Mouse (Mus musculus): ENCODE data around the gene Krtap1-4. TPM values are rescaled to one million over a fixed set of nuclear protein-coding genes. Genes with fewer than 3 reads are reported as not detected.
"Not testable (repeated sequence)": the region's sequence is repeated elsewhere in the genome, so short reads cannot be mapped to it uniquely, and the experiment has no call there.

The Krtap1-4 gene
- polyA plus RNA-seq (2016; fragmentation: Nextera tagmentation; extraction: Ambion mirVana) = not detected in 2 replicates

DNA sequence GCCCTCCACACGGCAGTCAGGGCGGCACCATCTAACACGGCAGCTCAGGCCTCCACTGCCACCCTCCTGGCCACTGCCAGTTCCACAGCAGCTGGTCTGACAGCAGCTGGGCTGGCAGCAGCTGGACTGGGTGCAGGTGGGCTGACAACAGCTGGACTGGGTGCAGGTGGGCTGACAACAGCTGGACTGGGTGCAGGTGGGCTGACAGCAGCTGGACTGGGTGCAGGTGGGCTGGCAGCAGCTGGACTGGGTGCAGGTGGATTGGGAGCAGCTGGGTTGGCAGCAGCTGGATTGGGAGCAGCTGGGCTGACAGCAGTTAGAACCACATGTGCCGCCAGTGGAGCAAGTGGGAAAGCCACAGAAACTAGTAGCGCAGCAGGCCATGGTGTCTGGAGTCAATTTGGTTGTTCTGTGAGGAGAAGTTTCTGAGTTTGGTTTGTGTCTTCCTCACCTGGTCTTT is at the start of gene Krtap1-4:
Gene Krtap1-4, minus strand, starts transcription at position 410 of the 460 bp plus-strand sequence.
- DNase-seq (ENCODE audit: low spot score) = no peak
- Histone ChIP-seq H3K4me1 (no peaks in the 10 kb centered on the region), H3K36me3 (no peaks in the 10 kb centered on the region), H3K27me3 (ENCODE audit: low read depth, poor library complexity, severe bottlenecking) (no peaks in the 10 kb centered on the region), H3K4me3 (no peak within 1 kb of the TSS), H3K9me3 (replicated peaks) (no peaks in the 10 kb centered on the region), H3K27ac (replicated peaks) (no peak within 1 kb of the TSS)
- 87% methylated on average over 5 of the region's 5 CpGs for WGBS

DNA sequence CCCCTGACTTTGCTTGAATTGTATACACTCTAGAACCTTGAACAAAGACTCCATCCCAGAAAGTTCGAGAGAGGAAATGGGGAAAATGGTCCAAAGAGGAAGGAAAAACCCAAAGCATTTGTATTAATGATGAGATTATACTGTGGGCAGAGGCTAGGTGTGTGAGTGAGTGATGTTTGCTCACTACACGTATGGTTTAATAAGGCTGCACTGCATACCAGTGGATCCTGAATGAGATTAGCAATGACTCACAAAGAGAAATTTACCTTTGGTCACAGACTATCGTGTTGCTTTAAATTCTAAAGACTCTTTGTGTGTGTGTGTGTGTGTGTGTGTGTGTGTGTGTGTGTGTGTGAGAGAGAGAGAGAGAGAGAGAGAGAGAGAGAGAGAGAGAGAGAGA is 47.4 kb upstream of the Krtap1-4 start:
- Histone ChIP-seq H3K36me3 (no peaks in the 10 kb centered on the region), H3K4me1 (peaks cover 5% of the 10 kb centered on the region), H3K27ac (replicated peaks) (no peak overlapping the region), H3K9me3 (replicated peaks) (no peaks in the 10 kb centered on the region), H3K4me3 (no peak overlapping the region), H3K27me3 (ENCODE audit: low read depth, poor library complexity, severe bottlenecking) (no peaks in the 10 kb centered on the region)
- no peak for DNase-seq (ENCODE audit: low spot score)
- WGBS = 81% methylated on average over 3 of the region's 3 CpGs

DNA sequence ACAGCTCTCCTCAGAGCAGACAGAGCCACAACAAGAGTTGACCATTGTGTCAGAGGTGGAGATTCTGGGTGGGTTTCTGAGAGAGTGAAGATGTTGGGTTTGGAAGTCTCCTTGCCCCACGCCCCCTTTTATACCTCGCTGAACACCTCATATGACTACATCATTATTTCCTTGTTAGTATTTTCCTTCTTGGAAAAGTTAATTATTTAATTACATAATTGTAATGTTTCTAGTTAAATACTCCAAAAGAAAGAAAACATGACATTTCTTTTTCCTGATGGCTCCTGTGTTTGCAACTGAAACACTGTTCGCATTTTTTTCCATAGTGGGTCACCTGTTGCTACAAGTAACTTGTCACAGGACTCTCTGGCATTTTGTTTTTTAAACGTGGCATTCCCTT is 44.7 kb upstream of the Krtap1-4 start, which contains the start of gene Krtap4-1:
Gene Krtap4-1, minus strand, starts transcription at position 101 of the 400 bp plus-strand sequence.
- H3K4me1 ChIP-seq = no peaks in the 10 kb centered on the region
- 87% methylated on average over 4 of the region's 4 CpGs for WGBS

DNA sequence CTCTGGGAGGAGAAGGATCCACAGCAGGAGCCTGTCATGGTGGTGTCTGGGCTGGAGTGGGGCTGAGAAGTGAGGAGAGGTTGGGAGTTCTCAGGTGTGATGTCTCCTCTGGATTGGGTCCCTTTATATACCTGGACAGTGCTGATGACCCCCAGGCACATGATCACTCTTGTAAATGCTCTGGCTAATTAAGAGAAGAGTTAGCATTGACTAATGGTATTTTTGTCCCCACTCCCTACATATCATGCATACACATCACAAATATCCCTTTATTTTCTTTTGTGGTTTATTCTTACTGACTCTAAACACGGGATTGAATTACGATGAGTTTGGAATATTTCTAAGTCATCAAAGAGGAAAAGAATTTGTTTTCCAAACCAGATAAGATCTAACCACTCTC is 36.9 kb upstream of the Krtap1-4 start, which contains the start of gene Gm11562:
Gene Gm11562, minus strand, starts transcription at position 101 of the 400 bp plus-strand sequence.
- no peak within 1 kb of the TSS for H3K27ac ChIP-seq (replicated peaks)
- H3K9me3 ChIP-seq (replicated peaks) = no peaks in the 10 kb centered on the region
- H3K27me3 ChIP-seq (ENCODE audit: low read depth, poor library complexity, severe bottlenecking) = no peaks in the 10 kb centered on the region
- 87% methylated on average over 2 of the region's 2 CpGs for WGBS
- no peak for DNase-seq (ENCODE audit: low spot score)
- no peaks in the 10 kb centered on the region for H3K36me3 ChIP-seq
- H3K4me1 ChIP-seq = no peaks in the 10 kb centered on the region
- H3K4me3 ChIP-seq = no peak within 1 kb of the TSS

More for the DNA sequence above, 44.7 kb upstream of the Krtap1-4 start, which contains the start of gene Krtap4-1:
- Histone ChIP-seq H3K4me3 (no peak within 1 kb of the TSS), H3K9me3 (replicated peaks) (no peaks in the 10 kb centered on the region), H3K27me3 (ENCODE audit: low read depth, poor library complexity, severe bottlenecking) (no peaks in the 10 kb centered on the region), H3K36me3 (no peaks in the 10 kb centered on the region), H3K27ac (replicated peaks) (no peak within 1 kb of the TSS)
- DNase-seq (ENCODE audit: low spot score) = no peak

DNA sequence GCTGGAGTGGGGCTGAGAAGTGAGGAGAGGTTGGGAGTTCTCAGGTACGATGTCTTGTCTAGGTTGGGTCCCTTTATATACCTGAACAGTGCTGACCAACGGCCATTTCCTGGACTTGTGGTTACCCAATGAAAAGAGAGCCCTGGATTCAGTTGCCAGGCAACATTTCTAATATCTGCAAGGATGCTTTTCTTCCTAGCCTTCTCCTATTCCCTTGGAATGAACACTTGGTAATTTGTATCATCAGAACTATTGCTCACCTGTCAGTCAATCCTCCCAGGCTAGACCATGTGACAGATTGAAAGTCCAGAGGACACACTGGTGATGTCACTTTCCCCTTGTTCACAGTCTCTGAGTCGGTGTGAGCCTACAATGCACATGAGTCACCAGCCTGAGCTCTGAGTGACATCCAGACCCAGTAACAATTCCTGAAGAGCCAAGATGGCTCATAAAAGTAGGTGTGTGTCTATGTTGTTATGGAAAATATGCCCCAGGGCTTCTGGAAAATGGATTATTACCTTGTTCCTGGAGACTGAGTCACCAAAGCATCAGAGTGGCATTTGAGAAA is 31.4 kb upstream of the Krtap1-4 start, which contains the start of gene Krtap2-4:
Gene Krtap2-4, minus strand, starts transcription at position 51 of the 568 bp plus-strand sequence.
- H3K4me3 ChIP-seq = no peak within 1 kb of the TSS
- H3K36me3 ChIP-seq = no peaks in the 10 kb centered on the region
- no peaks in the 10 kb centered on the region for H3K4me1 ChIP-seq
- no peak within 1 kb of the TSS for H3K27ac ChIP-seq (replicated peaks)
- no peaks in the 10 kb centered on the region for H3K9me3 ChIP-seq (replicated peaks)
- DNase-seq (ENCODE audit: low spot score) = no peak
- 76% methylated on average over 3 of the region's 3 CpGs for WGBS
- no peaks in the 10 kb centered on the region for H3K27me3 ChIP-seq (ENCODE audit: low read depth, poor library complexity, severe bottlenecking)

DNA sequence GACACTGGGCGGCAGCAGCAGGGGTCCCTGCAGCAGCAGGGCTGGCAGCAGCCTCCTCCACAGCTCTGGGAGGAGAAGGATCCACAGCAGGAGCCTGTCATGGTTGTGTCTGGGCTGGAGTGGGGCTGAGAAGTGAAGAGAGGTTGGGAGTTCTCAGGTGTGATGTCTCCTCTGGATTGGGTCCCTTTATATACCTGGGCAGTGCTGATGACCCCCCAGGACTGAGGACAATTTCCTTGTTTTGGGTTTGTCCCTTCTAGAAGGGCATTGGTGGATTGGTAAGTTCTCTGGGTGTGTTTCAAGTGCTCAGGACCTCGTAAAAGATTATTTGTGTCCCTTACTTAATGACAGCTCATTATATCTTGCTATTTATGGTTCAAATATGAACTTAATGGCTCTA is 26.6 kb upstream of the Krtap1-4 start, which contains the start of gene Gm11937:
Gene Gm11937, minus strand, starts transcription at position 101 of the 400 bp plus-strand sequence.
- 81% methylated on average over 2 of the region's 2 CpGs for WGBS
- not testable (repeated sequence) for H3K4me1 ChIP-seq; H3K27me3 ChIP-seq (ENCODE audit: low read depth, poor library complexity, severe bottlenecking); H3K4me3 ChIP-seq; H3K27ac ChIP-seq (replicated peaks); H3K9me3 ChIP-seq (replicated peaks); H3K36me3 ChIP-seq; DNase-seq (ENCODE audit: low spot score)

DNA sequence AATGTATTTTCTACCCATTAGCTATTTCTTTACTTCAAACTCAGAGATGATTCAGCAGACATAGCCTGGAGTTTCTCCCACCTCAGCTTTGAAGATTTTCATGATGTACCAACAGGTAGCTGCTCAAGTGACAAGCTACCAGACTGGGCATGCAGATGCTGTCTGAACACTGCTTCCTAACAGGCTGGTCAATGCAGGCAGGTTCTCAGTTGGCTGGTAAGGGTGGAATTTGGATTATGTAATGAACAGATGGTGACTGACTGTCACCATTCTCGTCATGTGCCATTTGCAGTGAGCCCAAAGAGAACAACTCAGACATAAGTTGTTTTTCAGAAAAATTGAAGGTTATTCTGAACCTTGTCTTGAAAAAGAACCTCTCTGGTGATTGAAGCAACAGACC is 25.7 kb upstream of the Krtap1-4 start:
- WGBS = 79% methylated on average over 1 of the region's 1 CpGs
- Histone ChIP-seq H3K27ac (replicated peaks) (no peak overlapping the region), H3K27me3 (ENCODE audit: low read depth, poor library complexity, severe bottlenecking) (no peaks in the 10 kb centered on the region), H3K9me3 (replicated peaks) (no peaks in the 10 kb centered on the region), H3K36me3 (no peaks in the 10 kb centered on the region), H3K4me1 (no peaks in the 10 kb centered on the region), H3K4me3 (no peak overlapping the region)
- no peak for DNase-seq (ENCODE audit: low spot score)

DNA sequence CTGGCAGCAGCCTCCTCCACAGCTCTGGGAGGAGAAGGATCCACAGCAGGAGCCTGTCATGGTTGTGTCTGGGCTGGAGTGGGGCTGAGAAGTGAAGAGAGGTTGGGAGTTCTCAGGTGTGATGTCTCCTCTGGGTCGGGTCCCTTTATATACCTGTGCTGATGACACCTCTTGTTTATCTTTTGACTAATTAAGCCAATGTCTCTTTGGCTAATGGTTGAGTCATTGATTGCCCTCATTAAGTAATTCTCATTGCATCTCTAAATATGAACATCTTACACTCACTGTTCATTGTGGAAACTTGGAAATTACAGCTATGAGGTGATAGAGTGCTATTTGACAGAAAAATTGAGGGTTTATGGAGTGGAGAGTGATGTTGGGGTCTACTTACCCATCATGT is 19.8 kb upstream of the Krtap1-4 start, which contains the start of gene Gm11938:
Gene Gm11938, minus strand, starts transcription at position 101 of the 400 bp plus-strand sequence.
- DNase-seq (ENCODE audit: low spot score); H3K4me1 ChIP-seq; H3K4me3 ChIP-seq; H3K27me3 ChIP-seq (ENCODE audit: low read depth, poor library complexity, severe bottlenecking); H3K36me3 ChIP-seq; H3K9me3 ChIP-seq (replicated peaks); H3K27ac ChIP-seq (replicated peaks): not testable (repeated sequence)
- 76% methylated on average over 1 of the region's 1 CpGs for WGBS

DNA sequence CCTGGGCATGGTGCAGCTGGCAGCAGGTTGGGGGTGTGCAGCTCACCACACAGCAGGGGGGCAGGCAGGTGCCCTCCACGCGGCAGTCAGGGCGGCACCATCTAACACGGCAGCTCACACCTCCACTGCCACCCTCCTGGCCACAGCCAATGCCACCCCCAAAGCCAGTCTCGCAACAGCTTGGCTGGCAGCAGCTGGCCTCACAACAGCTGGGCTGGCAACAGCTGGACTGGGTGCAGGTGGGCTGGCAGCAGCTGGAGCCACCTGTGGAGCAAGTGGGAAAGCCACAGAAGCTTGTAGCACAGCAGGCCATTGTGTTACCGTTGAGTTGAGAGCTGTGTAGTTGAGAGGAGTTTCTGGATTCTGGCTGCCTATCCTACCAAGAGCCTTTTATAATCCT is 14.3 kb upstream of the Krtap1-4 start, which contains the start of gene Krtap9-3:
Gene Krtap9-3, minus strand, starts transcription at position 364 of the 400 bp plus-strand sequence.
- H3K27ac ChIP-seq (replicated peaks); H3K4me1 ChIP-seq; DNase-seq (ENCODE audit: low spot score); H3K4me3 ChIP-seq; H3K9me3 ChIP-seq (replicated peaks); H3K36me3 ChIP-seq; H3K27me3 ChIP-seq (ENCODE audit: low read depth, poor library complexity, severe bottlenecking): not testable (repeated sequence)
- 87% methylated on average over 6 of the region's 6 CpGs for WGBS

DNA sequence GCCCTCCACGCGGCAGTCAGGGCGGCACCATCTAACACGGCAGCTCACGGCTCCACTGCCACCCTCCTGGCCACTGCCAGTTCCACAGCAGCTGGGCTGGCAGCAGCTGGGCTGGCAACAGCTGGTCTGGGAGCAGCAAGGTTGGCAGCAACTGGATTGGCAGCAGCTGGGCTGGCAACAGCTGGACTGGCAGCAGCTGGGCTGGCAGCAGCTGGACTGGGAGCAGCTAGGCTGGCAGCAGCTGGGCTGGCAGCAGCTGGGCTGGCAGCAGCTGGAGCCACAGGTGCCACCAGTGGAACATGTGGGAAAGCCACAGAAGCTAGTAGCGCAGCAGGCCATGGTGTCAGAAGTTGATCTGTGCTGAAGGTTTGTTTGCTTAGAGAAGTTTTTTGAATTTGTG is 7.5 kb upstream of the Krtap1-4 start, which contains the start of gene Krtap1-3:
Gene Krtap1-3, minus strand, starts transcription at position 359 of the 400 bp plus-strand sequence.
- no peak within 1 kb of the TSS for H3K27ac ChIP-seq (replicated peaks)
- DNase-seq (ENCODE audit: low spot score) = no peak
- no peaks in the 10 kb centered on the region for H3K27me3 ChIP-seq (ENCODE audit: low read depth, poor library complexity, severe bottlenecking)
- no peaks in the 10 kb centered on the region for H3K9me3 ChIP-seq (replicated peaks)
- H3K36me3 ChIP-seq = no peaks in the 10 kb centered on the region
- H3K4me1 ChIP-seq = no peaks in the 10 kb centered on the region
- H3K4me3 ChIP-seq = no peak within 1 kb of the TSS
- 86% methylated on average over 6 of the region's 6 CpGs for WGBS

DNA sequence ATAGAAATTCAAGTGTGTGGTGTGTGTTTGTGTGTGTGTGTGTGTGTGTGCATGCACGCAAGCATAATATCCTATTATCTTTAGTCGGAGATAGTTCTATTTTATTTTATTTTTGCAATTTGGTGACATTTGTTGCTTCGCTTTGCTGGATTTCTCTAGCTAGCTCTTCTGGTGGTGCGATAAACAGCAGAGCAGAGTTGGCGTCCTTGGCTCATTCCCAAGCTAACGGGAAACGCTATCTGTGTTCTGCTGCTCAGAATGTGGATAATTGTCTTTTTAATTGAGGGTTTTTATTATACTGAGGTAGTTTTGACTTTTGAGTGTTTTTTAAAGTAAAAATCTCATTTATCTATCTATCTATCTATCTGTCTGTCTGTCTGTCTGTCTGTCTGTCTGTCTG is 1.6 kb upstream of the Krtap1-4 start:
- Histone ChIP-seq H3K27ac (replicated peaks) (no peak overlapping the region), H3K27me3 (ENCODE audit: low read depth, poor library complexity, severe bottlenecking) (no peaks in the 10 kb centered on the region), H3K4me3 (no peak overlapping the region), H3K36me3 (no peaks in the 10 kb centered on the region), H3K9me3 (replicated peaks) (no peaks in the 10 kb centered on the region), H3K4me1 (no peaks in the 10 kb centered on the region)
- no peak for DNase-seq (ENCODE audit: low spot score)
- 93% methylated on average over 7 of the region's 7 CpGs for WGBS

DNA sequence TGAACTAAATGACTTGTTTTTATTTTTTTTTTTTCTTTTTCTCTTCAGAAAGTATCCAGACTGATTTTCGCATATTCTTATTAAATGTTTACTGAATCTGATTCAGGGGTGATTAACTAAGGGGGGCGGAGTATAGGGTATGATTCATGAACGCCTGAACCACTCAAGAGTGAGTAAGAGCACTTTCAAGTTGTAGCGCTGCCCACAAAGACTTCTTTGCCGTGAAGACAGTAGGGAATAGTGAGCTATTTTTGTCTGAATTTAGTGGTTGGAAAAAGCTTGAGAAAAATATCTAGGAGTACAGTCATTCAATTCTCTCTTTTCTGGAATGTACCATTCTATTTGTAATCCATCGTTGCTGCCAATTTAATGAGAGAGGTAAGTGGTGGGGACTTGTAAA is 1.9 kb downstream of the Krtap1-4 start:
- H3K36me3 ChIP-seq = no peaks in the 10 kb centered on the region
- H3K4me3 ChIP-seq = no peak overlapping the region
- H3K27ac ChIP-seq (replicated peaks) = no peak overlapping the region
- no peak for DNase-seq (ENCODE audit: low spot score)
- no peaks in the 10 kb centered on the region for H3K9me3 ChIP-seq (replicated peaks)
- WGBS = 90% methylated on average over 6 of the region's 6 CpGs
- H3K4me1 ChIP-seq = no peaks in the 10 kb centered on the region
- no peaks in the 10 kb centered on the region for H3K27me3 ChIP-seq (ENCODE audit: low read depth, poor library complexity, severe bottlenecking)

DNA sequence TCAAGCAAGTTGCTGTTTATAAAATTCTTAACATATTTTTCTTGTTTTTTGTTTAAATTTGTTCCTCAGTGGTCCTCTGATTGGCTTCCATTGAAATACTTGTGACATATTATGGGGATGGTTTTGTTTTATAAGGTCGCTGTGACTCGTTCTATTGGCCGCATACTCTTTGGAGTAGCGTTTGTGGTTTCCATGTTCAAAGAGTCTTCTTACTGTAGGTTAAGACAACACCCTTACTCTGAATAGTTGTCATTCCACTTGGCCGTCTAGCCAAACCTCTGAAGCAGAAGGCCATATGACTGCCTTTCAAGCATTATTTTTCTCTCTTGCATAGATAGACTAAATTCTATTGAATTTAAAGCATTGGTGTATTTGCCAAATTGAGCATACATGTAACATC is 2.4 kb downstream of the Krtap1-4 start:
- no peak for DNase-seq (ENCODE audit: low spot score)
- H3K27ac ChIP-seq (replicated peaks) = no peak overlapping the region
- H3K4me3 ChIP-seq = no peak overlapping the region
- no peaks in the 10 kb centered on the region for H3K27me3 ChIP-seq (ENCODE audit: low read depth, poor library complexity, severe bottlenecking)
- H3K4me1 ChIP-seq = no peaks in the 10 kb centered on the region
- no peaks in the 10 kb centered on the region for H3K36me3 ChIP-seq
- 93% methylated on average over 5 of the region's 5 CpGs for WGBS
- no peaks in the 10 kb centered on the region for H3K9me3 ChIP-seq (replicated peaks)
